Mouse (Mus musculus): ENCODE data around the gene Rwdd2b.

Rwdd2b gene

DNA sequence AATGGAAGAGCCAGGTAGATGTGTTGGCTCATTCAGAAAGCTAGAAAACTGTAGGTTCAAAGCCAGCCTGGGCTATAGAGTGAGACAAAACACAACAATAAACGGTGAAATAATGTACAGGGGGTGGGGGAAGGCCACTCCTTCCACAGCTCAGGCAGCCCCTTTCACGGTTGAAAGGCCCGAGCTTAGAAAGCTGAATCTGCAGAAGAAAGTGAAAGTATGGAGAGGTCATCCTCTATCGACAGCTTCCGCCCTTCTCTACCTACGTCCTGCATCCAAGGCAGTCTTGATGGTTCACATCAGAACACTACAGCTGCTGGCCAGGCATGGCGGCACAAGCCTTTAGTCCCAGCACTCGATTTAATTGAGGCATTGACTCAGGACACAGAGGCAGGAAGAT, 1.7 kb downstream of the Rwdd2b start:
- DNase-seq (ENCODE audit: low read depth, low spot score) = no peak
- H3K27me3 ChIP-seq (ENCODE audit: control insufficient read depth, insufficient read depth, low read length, poor library complexity, severe bottlenecking) = no peaks in the 10 kb centered on the region
- no peaks in the 10 kb centered on the region; the same call in 1 of the 2 replicates for H3K36me3 ChIP-seq (ENCODE audit: control insufficient read depth, insufficient read depth, low read length, poor library complexity, severe bottlenecking)

DNA sequence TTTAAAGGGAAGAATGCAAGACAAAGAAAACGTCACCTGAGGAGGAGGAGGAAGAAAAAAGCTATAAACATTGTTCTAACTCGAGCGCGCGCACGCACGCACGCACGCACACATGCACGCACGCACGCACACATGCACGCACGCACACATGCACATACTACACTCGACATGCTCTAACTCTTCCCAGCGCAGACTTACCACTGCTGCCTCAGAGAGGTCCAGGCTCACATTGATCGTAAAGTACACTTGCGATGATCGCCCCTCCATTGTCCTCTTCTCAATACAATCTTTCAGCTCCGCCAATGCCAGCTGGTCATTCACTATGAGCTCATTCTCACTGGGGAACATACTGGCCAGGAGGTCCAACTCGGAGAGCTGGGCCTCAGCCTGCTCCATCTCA, 3.3 kb downstream of the Rwdd2b start:
- no peaks in the 10 kb centered on the region; the same call in 1 of the 2 replicates for H3K36me3 ChIP-seq (ENCODE audit: control insufficient read depth, insufficient read depth, low read length, poor library complexity, severe bottlenecking)
- no peaks in the 10 kb centered on the region for H3K27me3 ChIP-seq (ENCODE audit: control insufficient read depth, insufficient read depth, low read length, poor library complexity, severe bottlenecking)
- no peak for DNase-seq (ENCODE audit: low read depth, low spot score)

DNA sequence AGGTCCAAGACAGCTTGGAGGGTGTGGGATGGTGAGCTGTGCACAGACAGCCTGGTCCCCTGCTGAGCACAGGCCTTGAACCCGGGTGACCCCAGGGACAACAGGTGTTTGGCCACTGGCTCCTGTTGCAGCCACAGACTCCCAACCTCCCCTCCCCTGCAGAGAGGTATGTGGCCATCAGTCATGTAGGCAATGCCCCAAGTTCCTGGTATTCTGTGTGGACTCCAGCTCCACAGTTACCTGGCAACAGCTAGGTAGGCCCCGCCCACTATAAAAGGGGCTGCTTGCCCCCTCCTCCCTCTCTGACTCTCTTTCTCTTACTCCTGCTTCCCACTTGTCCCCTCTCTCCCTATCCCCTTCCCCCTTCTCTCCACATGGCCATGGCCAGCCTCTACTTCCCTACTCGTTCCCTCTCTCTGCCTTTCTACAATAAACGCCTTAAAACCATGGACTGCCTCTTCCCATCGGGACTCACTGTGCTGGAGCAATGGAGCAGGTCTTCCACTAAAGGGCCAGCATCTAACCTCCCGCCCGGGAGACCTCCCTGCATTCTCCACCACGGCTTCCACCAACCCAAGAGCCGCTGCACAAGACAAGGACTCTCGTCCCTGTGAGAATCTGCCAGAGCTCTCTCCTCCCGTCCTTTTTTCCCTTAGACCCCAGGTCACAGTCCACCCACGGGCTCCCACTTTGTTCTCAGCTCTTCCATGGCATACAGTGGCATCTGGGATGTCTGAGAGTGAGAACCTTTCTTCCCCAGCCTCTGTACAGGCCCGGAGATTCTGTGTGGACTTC, 4.8 kb downstream of the Rwdd2b start:
- DNase-seq (ENCODE audit: low read depth, low spot score) = no peak
- H3K36me3 ChIP-seq (ENCODE audit: control insufficient read depth, insufficient read depth, low read length, poor library complexity, severe bottlenecking) = no peaks in the 10 kb centered on the region; the same call in 1 of the 2 replicates
- H3K27me3 ChIP-seq (ENCODE audit: control insufficient read depth, insufficient read depth, low read length, poor library complexity, severe bottlenecking) = no peaks in the 10 kb centered on the region

DNA sequence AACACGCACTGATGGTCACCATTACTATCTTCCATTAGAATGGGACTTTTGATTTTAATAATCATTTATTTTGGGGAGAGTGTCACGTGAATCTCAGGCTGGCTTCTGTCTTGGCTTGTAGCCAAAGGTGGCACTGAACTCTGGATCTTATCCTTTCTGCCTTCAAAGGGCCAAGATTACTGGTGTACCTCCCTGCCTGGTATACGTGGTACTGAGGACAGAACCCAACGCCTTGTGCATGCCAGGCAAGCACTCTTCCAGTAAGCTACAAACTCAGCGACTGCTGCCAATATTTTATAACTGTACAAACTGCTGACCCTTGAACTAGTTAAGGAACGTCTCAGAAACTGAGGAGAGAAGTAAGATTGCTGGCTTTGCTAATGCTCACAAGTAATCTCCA, 5.4 kb downstream of the Rwdd2b start:
- no peaks in the 10 kb centered on the region; the same call in 1 of the 2 replicates for H3K36me3 ChIP-seq (ENCODE audit: control insufficient read depth, insufficient read depth, low read length, poor library complexity, severe bottlenecking)
- DNase-seq (ENCODE audit: low read depth, low spot score) = no peak
- no peaks in the 10 kb centered on the region for H3K27me3 ChIP-seq (ENCODE audit: control insufficient read depth, insufficient read depth, low read length, poor library complexity, severe bottlenecking)

DNA sequence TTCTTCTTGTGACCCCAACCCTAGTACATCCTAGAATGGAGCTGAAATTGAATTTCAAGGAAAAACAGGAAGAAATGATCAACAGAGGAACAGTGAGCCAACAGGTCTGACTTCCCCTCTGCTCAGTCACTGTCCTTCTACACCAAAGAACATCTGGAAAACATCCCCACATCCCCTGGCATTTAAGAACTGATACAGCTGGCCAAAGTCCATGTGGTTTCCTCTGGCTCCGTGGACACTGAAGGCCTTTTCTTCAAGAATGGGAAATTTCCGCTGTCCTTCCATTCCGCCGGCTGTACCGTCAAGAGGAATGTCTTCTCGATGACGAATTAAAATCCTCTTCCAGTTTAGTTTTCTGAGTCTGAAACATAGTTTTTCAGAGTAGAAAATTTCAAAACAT, 6.1 kb downstream of the Rwdd2b start:
- Histone ChIP-seq H3K36me3 (ENCODE audit: control insufficient read depth, insufficient read depth, low read length, poor library complexity, severe bottlenecking) (no peaks in the 10 kb centered on the region; the same call in 1 of the 2 replicates), H3K27me3 (ENCODE audit: control insufficient read depth, insufficient read depth, low read length, poor library complexity, severe bottlenecking) (no peaks in the 10 kb centered on the region)
- DNase-seq (ENCODE audit: low read depth, low spot score) = no peak

- DNase-seq (ENCODE audit: low read depth, low spot score) = peak; percentile 98
- Histone ChIP-seq H3K36me3 (ENCODE audit: control insufficient read depth, insufficient read depth, low read length, poor library complexity, severe bottlenecking) (peaks cover 2% of the 10 kb centered on the region; the same call in 1 of the 2 replicates), H3K27me3 (ENCODE audit: control insufficient read depth, insufficient read depth, low read length, poor library complexity, severe bottlenecking) (no peaks in the 10 kb centered on the region)
Measured at GRCm38 (mm10) chr16:87432033-87432814, 8.1 kb downstream of the Rwdd2b start, which contains the start of gene Ltn1. Gene Ltn1, minus strand, starts transcription at chr16:87432612.

GRCm38 (mm10) chr16:87427516-87427915, 12.9 kb downstream of the Rwdd2b start:
- peaks cover 14% of the 10 kb centered on the region for H3K36me3 ChIP-seq (ENCODE audit: control insufficient read depth, insufficient read depth, low read length, poor library complexity, severe bottlenecking)
- H3K27me3 ChIP-seq (ENCODE audit: control insufficient read depth, insufficient read depth, low read length, poor library complexity, severe bottlenecking) = no peaks in the 10 kb centered on the region
- DNase-seq (ENCODE audit: low read depth, low spot score) = no peak

DNA sequence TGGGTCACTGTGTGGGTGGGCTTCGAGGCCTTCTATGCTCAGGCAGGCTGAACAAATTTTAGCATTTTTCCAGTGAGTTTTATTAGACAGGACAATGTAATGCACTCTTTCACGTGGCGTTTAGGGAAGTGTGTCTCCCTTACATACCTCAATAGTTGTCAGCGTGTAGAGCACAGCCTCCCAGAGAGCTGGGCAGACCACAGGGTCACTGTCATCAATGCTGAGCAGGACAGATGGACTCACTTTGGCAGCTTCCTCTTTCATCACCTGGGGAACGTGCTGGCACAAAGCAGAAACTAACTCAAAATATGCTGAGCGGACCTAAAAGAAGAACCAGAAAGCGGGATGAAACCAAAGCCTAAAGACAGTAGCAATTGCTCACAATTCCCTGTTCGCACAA, 19.7 kb downstream of the Rwdd2b start:
- DNase-seq (ENCODE audit: low read depth, low spot score) = no peak
- Histone ChIP-seq H3K27me3 (ENCODE audit: control insufficient read depth, insufficient read depth, low read length, poor library complexity, severe bottlenecking) (no peaks in the 10 kb centered on the region), H3K36me3 (ENCODE audit: control insufficient read depth, insufficient read depth, low read length, poor library complexity, severe bottlenecking) (peaks cover 20% of the 10 kb centered on the region)

DNA sequence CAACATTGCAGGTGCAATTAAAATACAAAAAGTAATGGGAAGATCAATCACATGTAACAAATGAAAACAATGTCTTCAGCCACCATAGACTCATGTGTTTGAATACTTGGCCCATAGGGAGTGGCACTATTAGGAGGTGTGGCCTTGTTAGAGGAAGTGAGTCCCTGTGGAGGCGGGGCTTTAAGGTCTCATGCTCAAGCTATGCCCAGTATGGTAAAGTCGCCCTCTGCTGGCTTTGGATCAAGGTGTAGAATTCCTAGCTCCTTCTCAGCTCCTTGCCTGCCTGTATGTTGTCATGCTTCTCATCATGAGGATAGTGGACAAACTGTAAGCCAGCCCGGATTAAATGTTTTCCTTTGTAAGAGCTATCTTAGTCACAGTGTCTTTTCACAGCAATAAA, 35.4 kb downstream of the Rwdd2b start:
- peak; percentile 67 for DNase-seq (ENCODE audit: low read depth, low spot score)

GRCm38 (mm10) chr16:87393813-87394548, 46.4 kb downstream of the Rwdd2b start:
- peak; percentile 71 for DNase-seq (ENCODE audit: low read depth, low spot score)
- Histone ChIP-seq H3K36me3 (ENCODE audit: control insufficient read depth, insufficient read depth, low read length, poor library complexity, severe bottlenecking) (peaks cover 8% of the 10 kb centered on the region), H3K27me3 (ENCODE audit: control insufficient read depth, insufficient read depth, low read length, poor library complexity, severe bottlenecking) (no peaks in the 10 kb centered on the region)

More for the DNA sequence above, 35.4 kb downstream of the Rwdd2b start:
- Histone ChIP-seq H3K36me3 (ENCODE audit: control insufficient read depth, insufficient read depth, low read length, poor library complexity, severe bottlenecking) (peaks cover 23% of the 10 kb centered on the region), H3K27me3 (ENCODE audit: control insufficient read depth, insufficient read depth, low read length, poor library complexity, severe bottlenecking) (no peaks in the 10 kb centered on the region)

- peaks cover 8% of the 10 kb centered on the region for H3K36me3 ChIP-seq (ENCODE audit: control insufficient read depth, insufficient read depth, low read length, poor library complexity, severe bottlenecking)
- H3K27me3 ChIP-seq (ENCODE audit: control insufficient read depth, insufficient read depth, low read length, poor library complexity, severe bottlenecking) = no peaks in the 10 kb centered on the region
- no peak for DNase-seq (ENCODE audit: low read depth, low spot score)
Measured at GRCm38 (mm10) chr16:87387444-87387977, 52.9 kb downstream of the Rwdd2b start.

- no peak for DNase-seq (ENCODE audit: low read depth, low spot score)
- Histone ChIP-seq H3K36me3 (ENCODE audit: control insufficient read depth, insufficient read depth, low read length, poor library complexity, severe bottlenecking) (peaks cover 12% of the 10 kb centered on the region), H3K27me3 (ENCODE audit: control insufficient read depth, insufficient read depth, low read length, poor library complexity, severe bottlenecking) (no peaks in the 10 kb centered on the region)
Measured at GRCm38 (mm10) chr16:87384366-87384765, 56.0 kb downstream of the Rwdd2b start.

Measured in splenic B cell, adult 2 months (primary cell).